18 mouse cellular contexts compared by ENCODE assay signal in the genomic region with DNA sequence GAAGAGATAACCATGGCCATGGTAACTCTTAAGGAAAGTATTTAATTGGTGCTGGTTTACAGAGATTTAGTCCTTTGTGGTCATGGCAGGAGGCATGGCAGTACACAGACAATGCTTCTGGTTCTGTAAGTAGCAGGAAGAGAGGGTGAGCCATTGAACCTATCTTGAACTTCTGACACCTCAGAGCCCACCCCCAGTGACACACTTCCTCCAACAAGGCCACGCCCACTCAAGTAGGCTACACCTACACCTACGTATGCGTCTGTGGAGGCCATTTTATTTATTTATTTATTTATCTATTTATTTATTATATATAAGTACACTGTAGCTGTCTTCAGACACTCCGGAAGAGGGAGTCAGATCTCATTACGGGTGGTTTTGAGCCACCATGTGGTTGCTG.
"Had no signal": no experiment of that assay in that cellular context is flagged by ENCODE, and none has a peak within 500 bp of the region (broad histone marks: within the 10 kb centered on the region; RNA-seq: fewer than 3 reads in every experiment).

No protein-coding gene starts in this region.

- H3K9ac ChIP-seq: lung, embryonic 14.5 days; midbrain, embryonic 12.5 days; neural tube, embryonic 13.5 days; neural tube, embryonic 15.5 days had no signal

- DNase-seq: lung, adult 18-20 months; lung, embryonic 14.5 days; lung, postnatal 10 days; lung, postnatal 4 days; midbrain, embryonic 14.5 days; retina, postnatal 1 day; right cerebral cortex, adult 18-20 months; right cerebral cortex, postnatal 25 days; right cerebral cortex, postnatal 4 days; spleen, adult 18-20 months; thymus, adult 18-20 months; thymus, postnatal 14 days; thymus, postnatal 36 days had no signal

- H3K4me3 ChIP-seq: midbrain, embryonic 10.5 days; midbrain, embryonic 12.5 days; myocyte; neural tube, embryonic 13.5 days; neural tube, embryonic 15.5 days had no signal

- H3K27me3 ChIP-seq: midbrain, embryonic 12.5 days; neural tube, embryonic 13.5 days; neural tube, embryonic 15.5 days had no signal

- H3K36me3 ChIP-seq: neural tube, embryonic 15.5 days had no signal

- H3K9me3 ChIP-seq: midbrain, embryonic 10.5 days; midbrain, embryonic 12.5 days; neural tube, embryonic 13.5 days; neural tube, embryonic 15.5 days had no signal

- H3K4me2 ChIP-seq: lung, embryonic 14.5 days; midbrain, embryonic 12.5 days; neural tube, embryonic 13.5 days; neural tube, embryonic 15.5 days had no signal

- H3K27ac ChIP-seq: midbrain, embryonic 10.5 days; midbrain, embryonic 12.5 days; neural tube, embryonic 13.5 days; neural tube, embryonic 15.5 days had no signal
